Mouse (Mus musculus): ENCODE measurements around the gene Slc12a5. TPM values are rescaled to one million over a fixed set of nuclear protein-coding genes. Genes with fewer than 3 reads are reported as not detected.

Gene Slc12a5
- polyA plus RNA-seq, 1 experiment from 2014 or later = 0.57 TPM

GRCm38 (mm10) chr2:164957548-164958315 is 2.9 kb upstream of the Slc12a5 start:
- Histone ChIP-seq H3K9me3 (ENCODE audit: low read depth, low read length) (no peaks in the 10 kb centered on the region), H3K4me1 (ENCODE audit: insufficient read depth) (no peaks in the 10 kb centered on the region), H3K9ac (no peak overlapping the region), H3K4me2 (no peak overlapping the region), H3K27me3 (ENCODE audit: insufficient read depth, low read length) (peaks cover 18% of the 10 kb centered on the region), H3K36me3 (ENCODE audit: insufficient read depth) (no peaks in the 10 kb centered on the region), H3K27ac (ENCODE audit: low read depth) (no peak overlapping the region), H3K4me3 (ENCODE audit: low read depth, low read length) (no peak overlapping the region)
- TF ChIP-seq CTCF (IDR thresholded peaks at IDR 0.05; ENCODE audit: low read depth) = peak; percentile 32; the same call in 1 of the 2 replicates
- DNase-seq = no peak
- WGBS = 57% methylated on average over 9 of the region's 9 CpGs
- no peak for ATAC-seq (ENCODE audit: insufficient read depth)

GRCm38 (mm10) chr2:164961506-164962182 is 1.0 kb downstream of the Slc12a5 start:
- TF ChIP-seq CTCF (IDR thresholded peaks at IDR 0.05; ENCODE audit: low read depth) = peak; percentile 75
- no peak; the same call in 1 of the 2 replicates for ATAC-seq (ENCODE audit: insufficient read depth)
- 9% methylated on average over 17 of the region's 17 CpGs for WGBS

GRCm38 (mm10) chr2:164962183-164962580 is 1.6 kb downstream of the Slc12a5 start:
- no peak for TF ChIP-seq CTCF (IDR thresholded peaks at IDR 0.05; ENCODE audit: low read depth)
- no peaks in the 10 kb centered on the region for H3K36me3 ChIP-seq (ENCODE audit: insufficient read depth)
- ATAC-seq (ENCODE audit: insufficient read depth) (no peak), DNase-seq (no peak)
- no peaks in the 10 kb centered on the region for H3K4me1 ChIP-seq (ENCODE audit: insufficient read depth)
- H3K4me2 ChIP-seq = no peak overlapping the region
- no peaks in the 10 kb centered on the region for H3K9me3 ChIP-seq (ENCODE audit: low read depth, low read length)
- 41% methylated on average over 7 of the region's 7 CpGs for WGBS
- H3K27ac ChIP-seq (ENCODE audit: low read depth) = no peak overlapping the region
- no peak overlapping the region for H3K4me3 ChIP-seq (ENCODE audit: low read depth, low read length)
- H3K9ac ChIP-seq = no peak overlapping the region
- peaks cover 10% of the 10 kb centered on the region for H3K27me3 ChIP-seq (ENCODE audit: insufficient read depth, low read length)

More at GRCm38 (mm10) chr2:164961506-164962182, 1.0 kb downstream of the Slc12a5 start:
- Histone ChIP-seq H3K9ac (no peak overlapping the region), H3K9me3 (ENCODE audit: low read depth, low read length) (no peaks in the 10 kb centered on the region), H3K4me3 (ENCODE audit: low read depth, low read length) (no peak overlapping the region), H3K4me1 (ENCODE audit: insufficient read depth) (no peaks in the 10 kb centered on the region), H3K27ac (ENCODE audit: low read depth) (no peak overlapping the region), H3K36me3 (ENCODE audit: insufficient read depth) (no peaks in the 10 kb centered on the region), H3K4me2 (peak overlapping the region; percentile 73; the same call in 1 of the 2 replicates), H3K27me3 (ENCODE audit: insufficient read depth, low read length) (peaks cover 5% of the 10 kb centered on the region)
- DNase-seq = peak; percentile 79

- peaks cover 32% of the 10 kb centered on the region for H3K27me3 ChIP-seq (ENCODE audit: insufficient read depth, low read length)
- H3K4me3 ChIP-seq (ENCODE audit: low read depth, low read length) = no peak overlapping the region
- no peak overlapping the region for H3K27ac ChIP-seq (ENCODE audit: low read depth)
- no peak overlapping the region for H3K4me2 ChIP-seq
- 47% methylated on average over 9 of the region's 9 CpGs for WGBS
- ATAC-seq (ENCODE audit: insufficient read depth) = no peak
- H3K9me3 ChIP-seq (ENCODE audit: low read depth, low read length) = no peaks in the 10 kb centered on the region
- no peaks in the 10 kb centered on the region for H3K4me1 ChIP-seq (ENCODE audit: insufficient read depth)
- no peak overlapping the region for H3K9ac ChIP-seq
- TF ChIP-seq CTCF (IDR thresholded peaks at IDR 0.05; ENCODE audit: low read depth) = no peak
- no peak for DNase-seq
- H3K36me3 ChIP-seq (ENCODE audit: insufficient read depth) = no peaks in the 10 kb centered on the region
These were observed 3.8 kb downstream of the Slc12a5 start for GRCm38 (mm10) chr2:164964242-164964894.

GRCm38 (mm10) chr2:164964981-164965380 is 4.4 kb downstream of the Slc12a5 start:
- Histone ChIP-seq H3K4me2 (no peak overlapping the region), H3K4me1 (ENCODE audit: insufficient read depth) (no peaks in the 10 kb centered on the region), H3K4me3 (ENCODE audit: low read depth, low read length) (no peak overlapping the region), H3K36me3 (ENCODE audit: insufficient read depth) (no peaks in the 10 kb centered on the region), H3K9ac (no peak overlapping the region), H3K9me3 (ENCODE audit: low read depth, low read length) (no peaks in the 10 kb centered on the region), H3K27me3 (ENCODE audit: insufficient read depth, low read length) (peaks cover 38% of the 10 kb centered on the region), H3K27ac (ENCODE audit: low read depth) (no peak overlapping the region)
- TF ChIP-seq CTCF (IDR thresholded peaks at IDR 0.05; ENCODE audit: low read depth) = no peak
- 84% methylated on average over 1 of the region's 1 CpGs for WGBS
- ATAC-seq (ENCODE audit: insufficient read depth) (no peak), DNase-seq (no peak)

DNA sequence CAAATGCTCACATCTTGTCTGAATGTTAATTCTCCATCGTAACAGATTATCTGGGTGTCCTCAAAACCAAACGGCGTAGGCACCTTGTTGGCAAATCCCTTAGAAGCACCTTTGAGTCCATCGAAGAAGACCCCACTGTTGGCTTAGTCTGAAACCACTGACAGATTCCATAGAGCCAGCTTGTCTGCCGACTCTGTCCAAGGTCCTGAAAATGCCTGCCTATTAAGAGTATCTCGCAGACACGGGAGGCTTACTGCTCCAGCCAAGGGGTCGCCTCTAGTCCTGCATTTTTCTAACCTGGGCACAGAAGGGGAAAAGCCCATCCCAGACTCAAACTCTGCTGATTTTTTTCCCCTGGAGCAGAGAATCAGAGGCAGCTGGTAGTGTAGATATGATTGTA is 5.8 kb downstream of the Slc12a5 start:
- WGBS = 15% methylated on average over 8 of the region's 8 CpGs
- no peak overlapping the region for H3K27ac ChIP-seq (ENCODE audit: low read depth)
- no peak for TF ChIP-seq CTCF (IDR thresholded peaks at IDR 0.05; ENCODE audit: low read depth)

DNA sequence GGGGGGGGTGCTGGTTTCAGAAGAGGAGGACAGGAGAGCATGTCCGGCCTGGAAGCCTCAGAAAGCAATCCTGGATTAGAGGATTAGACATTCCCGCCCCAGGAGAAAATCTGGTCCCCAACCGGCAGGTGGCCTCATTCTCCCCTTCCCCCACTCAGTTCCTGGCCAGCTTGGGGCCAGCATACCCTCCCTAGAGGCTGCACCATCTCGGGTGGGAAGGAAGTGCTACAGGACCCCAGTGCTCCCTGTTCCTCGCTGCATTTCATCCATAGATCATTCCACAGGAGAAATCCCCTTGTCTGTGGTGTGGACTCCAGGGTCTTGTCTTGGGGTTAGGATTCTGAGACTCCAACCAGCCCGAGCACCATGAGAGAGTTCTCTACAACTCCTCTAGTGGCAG is 6.6 kb downstream of the Slc12a5 start:
- no peak overlapping the region for H3K27ac ChIP-seq (ENCODE audit: low read depth)
- H3K36me3 ChIP-seq (ENCODE audit: insufficient read depth) = no peaks in the 10 kb centered on the region
- no peak for ATAC-seq (ENCODE audit: insufficient read depth)
- no peak overlapping the region for H3K9ac ChIP-seq
- no peak overlapping the region for H3K4me2 ChIP-seq
- H3K27me3 ChIP-seq (ENCODE audit: insufficient read depth, low read length) = peaks cover 60% of the 10 kb centered on the region
- H3K4me1 ChIP-seq (ENCODE audit: insufficient read depth) = no peaks in the 10 kb centered on the region
- DNase-seq = no peak
- 12% methylated on average over 6 of the region's 6 CpGs for WGBS
- no peaks in the 10 kb centered on the region for H3K9me3 ChIP-seq (ENCODE audit: low read depth, low read length)
- no peak overlapping the region for H3K4me3 ChIP-seq (ENCODE audit: low read depth, low read length)
- no peak for TF ChIP-seq CTCF (IDR thresholded peaks at IDR 0.05; ENCODE audit: low read depth)

More for the DNA sequence above, 5.8 kb downstream of the Slc12a5 start:
- H3K9me3 ChIP-seq (ENCODE audit: low read depth, low read length) = no peaks in the 10 kb centered on the region
- DNase-seq = peak; percentile 91
- peaks cover 52% of the 10 kb centered on the region for H3K27me3 ChIP-seq (ENCODE audit: insufficient read depth, low read length)
- no peak overlapping the region for H3K4me3 ChIP-seq (ENCODE audit: low read depth, low read length)
- H3K4me2 ChIP-seq = no peak overlapping the region
- H3K4me1 ChIP-seq (ENCODE audit: insufficient read depth) = no peaks in the 10 kb centered on the region
- H3K36me3 ChIP-seq (ENCODE audit: insufficient read depth) = no peaks in the 10 kb centered on the region
- no peak overlapping the region for H3K9ac ChIP-seq
- no peak for ATAC-seq (ENCODE audit: insufficient read depth)

Data from lung, embryonic 14.5 days (tissue).